Mouse (Mus musculus) embryonic fibroblast, embryonic 13.5 days (primary cell): ENCODE measurements around the gene Cyp1b1. TPM values are rescaled to one million over a fixed set of nuclear protein-coding genes. Genes with fewer than 3 reads are reported as not detected.
A peak's percentile ranks its signal among the peaks of the same experiment; 100 is the strongest.

ENCODE experiments used
- H3K27ac ChIP-seq: 2 replicates; pipeline ENCODE4 v1.5.1; 2012; ENCODE audit warnings: low read length, control low read depth, inconsistent platforms; ENCODE audit not compliant: insufficient read depth
- H3K4me1 ChIP-seq: 2 replicates; pipeline ENCODE4 v1.6.1; 2011; ENCODE audit warnings: low read length; ENCODE audit not compliant: control insufficient read depth, insufficient read depth
- H3K4me3 ChIP-seq: 2 replicates; pipeline ENCODE4 v1.5.1; 2011; ENCODE audit warnings: mild to moderate bottlenecking, control low read depth, low read length; ENCODE audit not compliant: insufficient read depth
- CTCF ChIP-seq: IDR thresholded peaks from 2 replicates; pipeline ENCODE4 v1.5.1; 2011; ENCODE audit warnings: mild to moderate bottlenecking, control low read depth, low read length, moderate library complexity, borderline replicate concordance; ENCODE audit not compliant: insufficient read depth
- POLR2A ChIP-seq: IDR thresholded peaks from 2 replicates; pipeline ENCODE4 v1.6.1; 2011; ENCODE audit warnings: low read depth, mild to moderate bottlenecking, control low read depth, low read length, moderate library complexity
- polyA plus RNA-seq: library from polyadenylated mRNA; stranded (reverse); fragments of >200 nt; gene quantifications from 2 replicates; pipeline ENCODE4 v1.2.4, GENCODE M21; 2011; ENCODE audit warnings: low read depth; ENCODE audit not compliant: missing spikeins, insufficient read length

The Cyp1b1 gene
- 527 and 533 TPM in 2 replicates for polyA plus RNA-seq

GRCm38 (mm10) chr17:79714931-79715637 lies at the start of gene Cyp1b1:
Gene Cyp1b1 (minus strand): TSS chr17:79715061.
- H3K27ac ChIP-seq: peak within 1 kb of the TSS; percentile 97
- H3K4me3 ChIP-seq: peak within 1 kb of the TSS; percentile 47
- 0 out of 2 replicates have a peak, but pooled peaks cover under 1% of the 10 kb centered on the region for H3K4me1 ChIP-seq
- TF ChIP-seq POLR2A (peak; percentile 98), CTCF (no peak)

GRCm38 (mm10) chr17:79761841-79762240 lies 47.0 kb upstream of the Cyp1b1 start:
- H3K4me3 ChIP-seq: no peak overlapping the region
- TF ChIP-seq POLR2A: no peak
- TF ChIP-seq CTCF: no peak
- H3K27ac ChIP-seq: no peak overlapping the region
- H3K4me1 ChIP-seq: no peaks in the 10 kb centered on the region

DNA sequence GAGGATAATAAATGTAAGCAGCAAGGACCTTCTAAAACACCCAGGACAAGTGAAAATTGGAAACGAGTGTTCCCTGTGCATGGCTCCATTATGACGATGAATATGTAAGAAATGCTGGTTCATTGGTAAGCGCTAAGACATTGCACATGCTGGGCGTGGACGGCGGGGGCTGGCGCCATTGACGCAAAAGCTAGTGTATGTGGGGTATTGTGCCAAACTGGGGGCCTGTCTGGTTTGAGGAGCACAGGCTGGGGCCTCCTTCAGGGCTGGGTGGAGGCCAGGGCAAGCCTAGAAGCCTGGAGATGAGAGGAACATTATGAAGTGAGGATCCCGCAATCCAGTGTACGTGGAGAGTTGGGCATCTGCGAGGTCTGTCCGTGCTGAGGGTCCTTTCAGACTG lies 39.0 kb upstream of the Cyp1b1 start:
- TF ChIP-seq POLR2A (no peak), CTCF (no peak)
- Histone ChIP-seq H3K4me3 (no peak overlapping the region), H3K4me1 (no peaks in the 10 kb centered on the region), H3K27ac (no peak overlapping the region)

GRCm38 (mm10) chr17:79752836-79753235 lies 38.0 kb upstream of the Cyp1b1 start:
- no peak for TF ChIP-seq CTCF
- TF ChIP-seq POLR2A: no peak
- H3K27ac ChIP-seq: no peak overlapping the region
- H3K4me3 ChIP-seq: no peak overlapping the region
- H3K4me1 ChIP-seq: no peaks in the 10 kb centered on the region

DNA sequence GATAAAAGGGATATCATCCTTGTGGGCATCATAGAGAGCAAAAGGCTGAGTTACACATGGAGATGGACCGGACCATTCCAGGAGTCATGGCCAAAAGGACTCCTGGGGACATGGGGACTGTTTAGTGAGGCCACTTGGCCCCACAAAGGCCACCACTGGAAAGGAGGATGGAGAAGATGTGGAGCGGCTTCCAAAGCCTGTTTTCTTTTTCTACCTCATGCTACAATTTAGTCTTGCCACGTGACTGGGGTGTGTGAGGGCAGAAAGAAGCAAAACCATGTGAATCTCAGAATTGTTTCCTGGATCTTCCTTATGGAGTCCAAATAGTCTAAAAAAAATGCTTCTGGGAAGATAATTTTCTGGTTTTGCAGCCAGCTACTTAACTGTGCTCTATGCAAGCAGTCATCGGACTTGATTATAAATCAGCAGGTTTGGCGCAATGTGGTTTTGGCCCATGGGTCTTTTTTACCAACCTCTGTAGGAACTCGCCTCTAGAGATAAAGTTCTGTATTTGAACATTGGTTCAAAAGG lies 36.9 kb upstream of the Cyp1b1 start:
- Histone ChIP-seq H3K27ac (peak overlapping the region; percentile 16; the same call in 1 of the 2 replicates), H3K4me3 (no peak overlapping the region), H3K4me1 (no peaks in the 10 kb centered on the region)
- TF ChIP-seq POLR2A: no peak
- no peak for TF ChIP-seq CTCF

DNA sequence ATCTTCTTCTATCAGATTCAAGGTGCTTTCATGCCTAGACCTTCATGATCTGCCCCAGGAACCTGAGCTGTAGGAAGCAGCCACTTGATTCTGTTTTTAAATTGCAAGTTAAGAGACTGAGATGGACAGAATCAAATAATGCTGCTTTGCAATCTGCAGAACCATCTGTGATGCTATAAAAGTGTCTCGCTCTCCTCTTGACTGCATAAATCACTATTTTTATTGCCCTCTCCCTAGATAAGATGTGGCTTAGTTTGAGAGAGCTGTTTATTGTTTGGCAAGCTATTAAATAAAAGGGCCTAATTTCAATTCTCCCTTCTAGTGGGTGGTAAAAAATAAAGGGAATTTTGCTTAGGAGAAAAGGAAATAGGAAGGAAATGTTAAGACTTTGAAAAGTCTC lies 34.8 kb upstream of the Cyp1b1 start:
- no peak for TF ChIP-seq CTCF
- TF ChIP-seq POLR2A: no peak
- Histone ChIP-seq H3K27ac (no peak overlapping the region), H3K4me3 (no peak overlapping the region), H3K4me1 (peaks cover 6% of the 10 kb centered on the region)

- H3K4me3 ChIP-seq: no peak overlapping the region
- no peak for TF ChIP-seq POLR2A
- no peak for TF ChIP-seq CTCF
- peaks cover 11% of the 10 kb centered on the region for H3K4me1 ChIP-seq
- peak overlapping the region; percentile 95 for H3K27ac ChIP-seq
Observed at GRCm38 (mm10) chr17:79746954-79747353, 32.1 kb upstream of the Cyp1b1 start.

GRCm38 (mm10) chr17:79746146-79746591 lies 31.3 kb upstream of the Cyp1b1 start:
- Histone ChIP-seq H3K4me1 (peaks cover 11% of the 10 kb centered on the region), H3K4me3 (no peak overlapping the region), H3K27ac (peak overlapping the region; percentile 95)
- TF ChIP-seq POLR2A: no peak
- no peak for TF ChIP-seq CTCF

- 0 out of 2 replicates have a peak, but pooled peaks have one; percentile 24 for TF ChIP-seq POLR2A
- no peak for TF ChIP-seq CTCF
- Histone ChIP-seq H3K4me3 (no peak overlapping the region), H3K27ac (peak overlapping the region; percentile 95), H3K4me1 (peaks cover 11% of the 10 kb centered on the region)
Observed at GRCm38 (mm10) chr17:79745051-79745731, 30.3 kb upstream of the Cyp1b1 start.
